23 mouse cellular contexts compared by ENCODE assay signal in the genomic region with DNA sequence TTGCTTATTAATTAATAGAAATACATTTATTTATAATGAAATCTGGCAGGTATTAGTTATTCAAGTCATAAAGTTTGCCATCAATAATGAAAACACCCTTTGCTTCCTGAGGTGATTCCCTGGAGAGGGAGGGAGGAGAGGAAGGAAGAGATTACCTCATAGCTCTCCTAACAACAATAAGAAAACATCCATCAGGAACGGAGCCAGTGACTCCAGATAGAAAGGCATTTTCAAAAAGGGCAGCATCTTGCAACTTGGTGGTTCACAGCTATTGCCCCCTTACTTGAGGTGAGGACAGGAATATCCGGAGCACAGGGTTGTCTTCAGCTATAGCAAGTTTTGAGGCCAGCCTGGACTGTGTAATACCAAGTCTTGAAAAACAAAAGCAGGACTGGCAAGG. TPM values are rescaled to one million over a fixed set of nuclear protein-coding genes. Genes with fewer than 3 reads are reported as not detected.
A peak's percentile ranks its signal among the peaks of the same experiment; 100 is the strongest.
DNase-seq lines count a peak whose midpoint lies in the region; TF ChIP-seq lines count a peak whose summit lies in the region.
"Had no signal": no experiment of that assay in that cellular context is flagged by ENCODE, and none has a peak within 500 bp of the region (broad histone marks: within the 10 kb centered on the region; RNA-seq: fewer than 3 reads in every experiment).

No protein-coding gene starts in this region.

- no peak overlapping the region for H3K4me3 ChIP-seq in cerebellum, adult 2 months (replicated peaks; ENCODE audit: insufficient read depth, low read depth, low read length)
- H3K4me3 ChIP-seq in heart, embryonic 10.5 days: no peak overlapping the region
- H3K4me3 ChIP-seq: erythroblast, embryonic 14.5 days; intestine, embryonic 15.5 days; layer of hippocampus, adult 2 months; left cerebral cortex, adult 2 months; limb, embryonic 13.5 days; lung, embryonic 15.5 days had no signal

- DNase-seq in cerebellum, adult 2 months: no peak
- no peak for DNase-seq in cerebellum, postnatal 10 days
- DNase-seq in heart, adult 8-10 months (ENCODE audit: low spot score): peak; percentile 44
- no peak for DNase-seq in heart, embryonic 10.5 days (ENCODE audit: low spot score)
- peak; percentile 21 for DNase-seq in kidney, postnatal 14 days
- no peak for DNase-seq in kidney, postnatal 4 days
- peak; percentile 9 to 21 for DNase-seq in heart, postnatal 36 days
- no peak for DNase-seq in left cerebral cortex, adult 9 months (ENCODE audit: low spot score in 2 of 2)
- DNase-seq: adrenal gland, postnatal 14 days; cerebellum, adult 11-12 months; cerebellum, postnatal 14 days; gastrocnemius, postnatal 10 days; right cerebral cortex, postnatal 25 days; spleen, adult 18-20 months; thymus, postnatal 25 days had no signal

- intact Hi-C loops in heart, postnatal 36 days (cut with DNase I): loop anchor here (5.0 kb wide), 1 partner anchor 39 kb away; the partner anchor contains the start of gene Rnf130

- TF ChIP-seq CTCF in cerebellum, adult 2 months (IDR thresholded peaks at IDR 0.05; ENCODE audit: borderline replicate concordance, insufficient read depth, low read depth, low read length): no peak

- TF ChIP-seq POLR2A in cerebellum, adult 2 months (IDR thresholded peaks at IDR 0.05; ENCODE audit: borderline replicate concordance, insufficient read depth, low read length): no peak

- no peaks in the 10 kb centered on the region for H3K27me3 ChIP-seq in cerebellum, adult 2 months (ENCODE audit: control insufficient read depth, insufficient read depth, low read length)
- H3K27me3 ChIP-seq in heart, embryonic 10.5 days (ENCODE audit: insufficient read depth, poor library complexity, severe bottlenecking): no peaks in the 10 kb centered on the region
- H3K27me3 ChIP-seq: intestine, embryonic 15.5 days; limb, embryonic 13.5 days; lung, embryonic 15.5 days had no signal

- 0 out of 2 replicates have a peak, but pooled peaks cover 2% of the 10 kb centered on the region for H3K36me3 ChIP-seq in heart, embryonic 10.5 days
- H3K36me3 ChIP-seq: intestine, embryonic 15.5 days; lung, embryonic 15.5 days had no signal

- no peaks in the 10 kb centered on the region for H3K9me3 ChIP-seq in heart, embryonic 10.5 days
- H3K9me3 ChIP-seq: intestine, embryonic 15.5 days; limb, embryonic 13.5 days; lung, embryonic 15.5 days had no signal

- WGBS in cerebellum, adult 2 months: 80% methylated on average over 2 of the region's 2 CpGs
- 50% methylated on average over 2 of the region's 2 CpGs for WGBS in heart, embryonic 10.5 days

- H3K27ac ChIP-seq in cerebellum, adult 2 months (ENCODE audit: insufficient read depth, low read length): 0 out of 2 replicates have a peak overlapping the region, but pooled peaks have one; percentile 6
- H3K27ac ChIP-seq in heart, embryonic 10.5 days: no peak overlapping the region
- H3K27ac ChIP-seq: intestine, embryonic 15.5 days; layer of hippocampus, adult 2 months; left cerebral cortex, adult 2 months; limb, embryonic 13.5 days; lung, embryonic 15.5 days had no signal

- H3K4me1 ChIP-seq in cerebellum, adult 2 months (ENCODE audit: control insufficient read depth, insufficient read depth, low read length): peaks cover 8% of the 10 kb centered on the region
- H3K4me1 ChIP-seq in heart, embryonic 10.5 days: peaks cover 5% of the 10 kb centered on the region
- H3K4me1 ChIP-seq: intestine, embryonic 15.5 days; limb, embryonic 13.5 days; lung, embryonic 15.5 days had no signal

RNA-seq across cellular contexts. Expression of gene Rnf130, which starts 40.9 kb away (rescaled TPM):
- polyA plus RNA-seq in cerebellum, adult 2 months (2012; rRNA removed): 76.6 and 77.8 TPM in 2 replicates
- total RNA-seq in heart, adult 8-10 months (2022): 10 to 100 TPM; 44.8 to 56.7 (median 53.0) TPM
- polyA plus RNA-seq in heart, embryonic 10.5 days (2016; fragmentation: Nextera tagmentation; extraction: Ambion mirVana): 27.1 and 31.6 TPM in 2 replicates
- total RNA-seq in heart, postnatal 36 days (2021): 10 to 100 TPM; 50.2 to 51.7 TPM
- total RNA-seq: CH12.LX had no signal
- polyA plus RNA-seq: C2C12 had no signal

Comparison
In these comparisons a context has a peak if more than half of its experiments do, and no peak if none do; other contexts are left out.
1. DNase-seq: peak in heart, adult 8-10 months (single experiment), kidney, postnatal 14 days (single experiment) and heart, postnatal 36 days (2 of 2); none in cerebellum, adult 2 months (0 of 2), cerebellum, postnatal 10 days (0 of 2), heart, embryonic 10.5 days (single experiment), kidney, postnatal 4 days (0 of 2) and left cerebral cortex, adult 9 months (0 of 2).